Mouse (Mus musculus): ENCODE data around the gene Sesn3. TPM values are rescaled to one million over a fixed set of nuclear protein-coding genes. Genes with fewer than 3 reads are reported as not detected.

Sesn3 gene
- polyA plus RNA-seq, 1 experiment = 3.9 TPM

GRCm38 (mm10) chr9:14299819-14300218 lies 25.0 kb downstream of the Sesn3 start:
- Histone ChIP-seq H3K4me3 (replicated peaks) (no peak overlapping the region), H3K27me3 (replicated peaks) (no peaks in the 10 kb centered on the region), H3K36me3 (replicated peaks; ENCODE audit: low read length) (no peaks in the 10 kb centered on the region), H3K9me3 (no peaks in the 10 kb centered on the region), H3K4me1 (no peaks in the 10 kb centered on the region)
- TF ChIP-seq FLI1 (IDR thresholded peaks at IDR 0.05; ENCODE audit: low read length) = no peak
- no peak for TF ChIP-seq GATA1 (IDR thresholded peaks at IDR 0.05; ENCODE audit: borderline replicate concordance, low read length)

- no peaks in the 10 kb centered on the region for H3K27me3 ChIP-seq (replicated peaks)
- TF ChIP-seq FLI1 (IDR thresholded peaks at IDR 0.05; ENCODE audit: low read length) (no peak), GATA1 (IDR thresholded peaks at IDR 0.05; ENCODE audit: borderline replicate concordance, low read length) (no peak)
- no peaks in the 10 kb centered on the region for H3K4me1 ChIP-seq
- H3K36me3 ChIP-seq (replicated peaks; ENCODE audit: low read length) = no peaks in the 10 kb centered on the region
- no peaks in the 10 kb centered on the region for H3K9me3 ChIP-seq
- no peak overlapping the region for H3K4me3 ChIP-seq (replicated peaks)
Measured at GRCm38 (mm10) chr9:14300795-14301194, 25.9 kb downstream of the Sesn3 start.

- Histone ChIP-seq H3K4me1 (no peaks in the 10 kb centered on the region), H3K4me3 (replicated peaks) (no peak overlapping the region)
- TF ChIP-seq FLI1 (IDR thresholded peaks at IDR 0.05; ENCODE audit: low read length) = no peak
- TF ChIP-seq GATA1 (IDR thresholded peaks at IDR 0.05; ENCODE audit: borderline replicate concordance, low read length) = no peak
Measured at GRCm38 (mm10) chr9:14304262-14304968, 29.5 kb downstream of the Sesn3 start.

GRCm38 (mm10) chr9:14307341-14307740 lies 32.5 kb downstream of the Sesn3 start:
- H3K27me3 ChIP-seq (replicated peaks) = no peaks in the 10 kb centered on the region
- H3K9me3 ChIP-seq = no peaks in the 10 kb centered on the region
- no peaks in the 10 kb centered on the region for H3K4me1 ChIP-seq
- H3K4me3 ChIP-seq (replicated peaks) = no peak overlapping the region
- H3K36me3 ChIP-seq (replicated peaks; ENCODE audit: low read length) = no peaks in the 10 kb centered on the region
- TF ChIP-seq FLI1 (IDR thresholded peaks at IDR 0.05; ENCODE audit: low read length) (no peak), GATA1 (IDR thresholded peaks at IDR 0.05; ENCODE audit: borderline replicate concordance, low read length) (no peak)

More at GRCm38 (mm10) chr9:14304262-14304968, 29.5 kb downstream of the Sesn3 start:
- Histone ChIP-seq H3K27me3 (replicated peaks) (no peaks in the 10 kb centered on the region), H3K36me3 (replicated peaks; ENCODE audit: low read length) (no peaks in the 10 kb centered on the region), H3K9me3 (no peaks in the 10 kb centered on the region)

- H3K27me3 ChIP-seq (replicated peaks) = no peaks in the 10 kb centered on the region
- H3K4me1 ChIP-seq = no peaks in the 10 kb centered on the region
- H3K4me3 ChIP-seq (replicated peaks) = no peak overlapping the region
- no peak for TF ChIP-seq FLI1 (IDR thresholded peaks at IDR 0.05; ENCODE audit: low read length)
- TF ChIP-seq GATA1 (IDR thresholded peaks at IDR 0.05; ENCODE audit: borderline replicate concordance, low read length) = no peak
- no peaks in the 10 kb centered on the region for H3K9me3 ChIP-seq
- H3K36me3 ChIP-seq (replicated peaks; ENCODE audit: low read length) = no peaks in the 10 kb centered on the region
Measured at GRCm38 (mm10) chr9:14313968-14314367, 39.1 kb downstream of the Sesn3 start.

GRCm38 (mm10) chr9:14314477-14314876 lies 39.6 kb downstream of the Sesn3 start:
- TF ChIP-seq GATA1 (IDR thresholded peaks at IDR 0.05; ENCODE audit: borderline replicate concordance, low read length) (no peak), FLI1 (IDR thresholded peaks at IDR 0.05; ENCODE audit: low read length) (no peak)
- H3K36me3 ChIP-seq (replicated peaks; ENCODE audit: low read length) = no peaks in the 10 kb centered on the region
- H3K27me3 ChIP-seq (replicated peaks) = no peaks in the 10 kb centered on the region
- no peaks in the 10 kb centered on the region for H3K4me1 ChIP-seq
- no peak overlapping the region for H3K4me3 ChIP-seq (replicated peaks)
- no peaks in the 10 kb centered on the region for H3K9me3 ChIP-seq

GRCm38 (mm10) chr9:14316618-14317017 lies 41.8 kb downstream of the Sesn3 start:
- TF ChIP-seq FLI1 (IDR thresholded peaks at IDR 0.05; ENCODE audit: low read length) (no peak), GATA1 (IDR thresholded peaks at IDR 0.05; ENCODE audit: borderline replicate concordance, low read length) (no peak)
- H3K4me1 ChIP-seq = no peaks in the 10 kb centered on the region
- H3K9me3 ChIP-seq = no peaks in the 10 kb centered on the region
- H3K4me3 ChIP-seq (replicated peaks) = no peak overlapping the region
- H3K27me3 ChIP-seq (replicated peaks) = no peaks in the 10 kb centered on the region
- no peaks in the 10 kb centered on the region for H3K36me3 ChIP-seq (replicated peaks; ENCODE audit: low read length)

GRCm38 (mm10) chr9:14335829-14336228 lies 61.0 kb downstream of the Sesn3 start:
- no peak overlapping the region for H3K4me3 ChIP-seq (replicated peaks)
- peaks cover 42% of the 10 kb centered on the region for H3K27me3 ChIP-seq (replicated peaks)
- H3K36me3 ChIP-seq (replicated peaks; ENCODE audit: low read length) = no peaks in the 10 kb centered on the region
- peaks cover 9% of the 10 kb centered on the region for H3K4me1 ChIP-seq
- no peaks in the 10 kb centered on the region for H3K9me3 ChIP-seq
- TF ChIP-seq GATA1 (IDR thresholded peaks at IDR 0.05; ENCODE audit: borderline replicate concordance, low read length) (no peak), FLI1 (IDR thresholded peaks at IDR 0.05; ENCODE audit: low read length) (no peak)

- Histone ChIP-seq H3K27me3 (replicated peaks) (peaks cover 44% of the 10 kb centered on the region), H3K9me3 (no peaks in the 10 kb centered on the region), H3K4me3 (replicated peaks) (no peak overlapping the region), H3K36me3 (replicated peaks; ENCODE audit: low read length) (no peaks in the 10 kb centered on the region), H3K4me1 (peaks cover 9% of the 10 kb centered on the region)
- TF ChIP-seq GATA1 (IDR thresholded peaks at IDR 0.05; ENCODE audit: borderline replicate concordance, low read length) (no peak), FLI1 (IDR thresholded peaks at IDR 0.05; ENCODE audit: low read length) (no peak)
Measured at GRCm38 (mm10) chr9:14336901-14337300, 62.0 kb downstream of the Sesn3 start.

- no peaks in the 10 kb centered on the region for H3K36me3 ChIP-seq (replicated peaks; ENCODE audit: low read length)
- H3K4me3 ChIP-seq (replicated peaks) = no peak overlapping the region
- no peaks in the 10 kb centered on the region for H3K9me3 ChIP-seq
- peaks cover 53% of the 10 kb centered on the region for H3K27me3 ChIP-seq (replicated peaks)
- H3K4me1 ChIP-seq = peaks cover 9% of the 10 kb centered on the region
- TF ChIP-seq FLI1 (IDR thresholded peaks at IDR 0.05; ENCODE audit: low read length) (no peak), GATA1 (IDR thresholded peaks at IDR 0.05; ENCODE audit: borderline replicate concordance, low read length) (no peak)
Measured at GRCm38 (mm10) chr9:14338701-14339100, 63.8 kb downstream of the Sesn3 start.
